Mouse (Mus musculus) thymus, adult 2 months (tissue): ENCODE measurements around the gene Fnip2.

Experiments
- CTCF ChIP-seq: fragments of 200-500 bp; IDR thresholded peaks from 2 replicates; pipeline ENCODE4 v1.5.1; 2012; ENCODE audit warnings: mild to moderate bottlenecking, control low read depth, low read length, moderate library complexity, borderline replicate concordance; ENCODE audit not compliant: control insufficient read depth, poor library complexity, insufficient read depth; ENCODE audit errors: extremely low read depth
- POLR2A ChIP-seq: fragments of 200-500 bp; IDR thresholded peaks from 2 replicates; pipeline ENCODE4 v1.6.1; 2012; ENCODE audit warnings: mild to moderate bottlenecking, low read length, control low read depth, moderate library complexity; ENCODE audit not compliant: control insufficient read depth, poor library complexity, insufficient read depth; ENCODE audit errors: extremely low read depth

GRCm38 (mm10) chr3:79586804-79587203, 19.2 kb upstream of the Fnip2 start:
- TF ChIP-seq CTCF: peak; percentile 89
- TF ChIP-seq POLR2A: no peak
